Mouse (Mus musculus) v-Abl transformed pro-B cells (cell line): ENCODE data around the gene Gabpb2.

Experiments
- in situ Hi-C, 2 experiments: fragments of 400-800 bp; cut with MboI; formaldehyde crosslinking; loops; one replicate each; pipeline ENCODE4 v1.15.1; 2025; ENCODE audit not compliant: unreplicated experiment in 2 of 2

Gabpb2 gene

DNA sequence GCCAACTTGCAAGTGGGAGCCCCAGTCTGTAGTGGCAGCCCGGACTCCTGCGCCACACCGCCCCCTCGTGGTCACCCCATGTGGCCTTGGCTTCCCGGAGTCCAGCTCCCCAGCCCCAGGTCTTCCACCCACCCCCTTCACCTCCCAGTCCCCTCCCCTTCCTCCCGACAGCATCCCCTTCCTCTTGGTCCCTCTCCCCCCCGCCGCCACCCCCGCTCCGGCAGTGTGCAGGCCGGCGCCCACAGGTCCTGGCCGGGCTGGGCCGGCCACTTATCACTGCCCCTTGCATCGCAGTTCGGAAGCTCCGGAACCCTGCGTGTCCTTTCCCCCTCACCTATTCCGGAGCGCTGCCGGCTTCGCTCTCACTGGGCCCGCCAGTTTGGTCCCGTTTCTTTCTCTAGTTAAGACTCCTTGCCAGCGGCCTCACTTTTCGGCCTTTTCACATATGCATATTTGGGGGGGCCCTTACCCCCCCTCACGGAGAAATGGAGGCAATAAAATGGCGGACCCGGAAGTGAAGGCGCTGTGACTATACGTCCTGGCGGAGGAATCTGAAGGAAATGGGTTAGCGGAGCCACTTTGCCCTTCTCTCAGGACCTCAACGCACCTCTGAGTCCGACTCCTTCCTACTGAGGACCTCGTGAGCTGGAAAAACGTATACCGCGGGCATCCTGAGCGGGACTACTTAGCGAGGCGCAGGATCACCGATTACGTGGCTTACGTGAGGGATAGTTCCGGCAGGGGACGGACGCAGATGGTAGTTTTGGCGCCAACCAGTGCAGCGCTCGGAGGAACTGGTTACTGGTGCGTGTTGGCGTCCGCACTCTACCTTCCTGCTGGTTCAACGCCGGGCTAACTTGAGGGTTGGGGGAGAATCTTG is at the start of gene Gabpb2:
TSS of gene Gabpb2 (minus strand) at position 662 of the 880 bp plus-strand sequence.
- in situ Hi-C loops, result loop anchor here (5.0 kb wide), 2 partner anchors 75 to 605 kb away; partner anchors contain the start of gene Tnfaip8l2 (in 1 of the 2)

DNA sequence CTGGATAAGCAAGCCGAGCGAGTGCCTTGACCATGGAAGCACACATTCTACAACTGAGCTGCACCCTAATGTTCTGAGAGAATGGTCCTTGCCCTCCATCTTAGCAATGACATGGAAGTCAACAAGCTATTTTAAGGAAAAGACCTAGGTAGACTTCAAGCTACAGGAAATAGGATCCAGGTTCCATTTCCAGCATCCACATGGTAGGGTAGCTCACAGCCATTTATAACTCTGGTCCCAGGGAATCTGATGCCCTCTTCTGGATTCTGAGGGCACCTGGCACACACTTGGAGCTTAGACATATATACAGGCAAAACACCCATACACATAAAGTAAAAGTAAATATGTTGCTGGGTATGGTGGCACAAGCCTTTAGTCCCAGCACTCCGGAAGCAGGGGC is 48.3 kb upstream of the Gabpb2 start:
- in situ Hi-C loops, result loop anchor here (5.0 to 25.0 kb wide), 2 partner anchors 54 to 129 kb away; partner anchors contain the start of genes Lysmd1 (in 1 of the 2), Scnm1 (in 1 of the 2) and Tnfaip8l2 (in 1 of the 2)

DNA sequence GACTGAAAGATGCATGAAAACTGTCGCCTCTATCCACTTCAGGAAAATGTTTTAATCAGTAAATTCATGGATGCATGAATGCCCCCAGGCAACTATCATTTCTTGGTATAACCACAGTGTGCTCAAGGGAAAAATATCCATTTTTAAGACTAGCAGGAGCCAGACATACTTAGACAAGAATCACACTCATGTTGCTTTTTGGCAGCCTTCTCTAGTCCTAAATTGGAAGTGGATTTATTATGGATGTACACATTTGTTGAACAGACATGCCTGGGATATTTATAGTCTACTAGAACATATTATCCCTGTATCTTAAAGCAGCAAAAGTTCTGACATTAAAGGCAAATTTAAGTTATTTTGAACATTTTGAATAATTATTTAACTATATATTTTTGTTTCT is 47.0 kb upstream of the Gabpb2 start:
- in situ Hi-C loops, result loop anchor here (5.0 to 25.0 kb wide), 4 partner anchors 52 to 202 kb away; partner anchors contain the start of genes Tnfaip8l2 (in 2 of the 2), Lysmd1 (in 1 of the 2) and Scnm1 (in 1 of the 2)

DNA sequence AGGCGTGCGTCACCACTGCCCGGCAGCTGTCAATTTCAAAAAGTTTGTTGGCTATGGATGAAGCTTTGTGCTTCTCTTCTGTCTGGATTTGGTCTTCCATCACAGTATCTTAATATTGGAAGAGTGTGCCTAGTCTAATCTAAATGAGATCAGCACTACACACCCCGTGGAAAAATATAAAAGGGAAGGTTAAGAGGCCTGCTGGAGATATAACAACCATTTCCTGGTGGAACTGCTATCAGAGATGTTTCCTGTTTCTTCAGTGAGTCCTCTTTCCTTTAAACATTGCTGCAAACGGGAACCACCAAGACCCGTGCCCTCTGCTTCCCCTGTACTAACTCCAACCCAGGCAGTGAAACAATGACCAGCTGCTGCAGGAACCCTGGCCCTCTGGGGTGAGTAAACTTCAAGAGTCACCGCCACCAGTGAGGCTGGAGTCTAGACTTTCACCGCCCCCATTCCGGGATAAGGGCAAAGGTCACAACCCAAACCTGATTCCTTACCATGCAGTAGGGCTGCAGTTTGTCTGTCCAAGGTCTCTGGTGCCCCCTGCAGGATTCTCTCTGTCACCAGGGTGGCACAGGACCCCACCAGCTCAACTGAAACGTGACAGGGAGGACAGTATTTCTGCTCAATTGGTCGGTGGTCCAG is 45.5 kb upstream of the Gabpb2 start:
- in situ Hi-C loops, result loop anchor here (5.0 to 25.0 kb wide), 3 partner anchors 121 to 201 kb away; partner anchors contain the start of genes Tnfaip8l2 (in 2 of the 2), Lysmd1 (in 1 of the 2) and Scnm1 (in 1 of the 2)

DNA sequence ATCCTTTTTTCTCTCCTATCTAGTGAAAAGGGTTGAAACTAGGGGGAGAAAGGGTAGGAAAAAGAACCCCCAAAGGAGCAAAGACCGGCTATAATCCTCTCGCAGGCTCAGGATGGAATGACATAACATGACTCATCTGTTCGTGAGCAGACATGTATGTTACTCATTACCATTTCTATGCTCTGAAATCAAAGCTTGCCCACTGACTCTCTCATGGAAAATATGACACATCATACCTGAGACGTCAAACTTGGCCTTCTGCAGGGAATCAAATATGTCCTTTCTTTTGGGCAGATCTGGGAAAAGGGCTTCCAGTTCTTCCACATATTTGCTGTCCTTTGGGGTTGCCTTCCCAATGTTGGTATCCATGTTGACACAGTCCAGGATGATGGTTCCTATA is 44.3 kb upstream of the Gabpb2 start:
- in situ Hi-C loops, result loop anchor here (5.0 to 25.0 kb wide), 3 partner anchors 120 to 200 kb away; partner anchors contain the start of genes Tnfaip8l2 (in 2 of the 2), Lysmd1 (in 1 of the 2) and Scnm1 (in 1 of the 2)

DNA sequence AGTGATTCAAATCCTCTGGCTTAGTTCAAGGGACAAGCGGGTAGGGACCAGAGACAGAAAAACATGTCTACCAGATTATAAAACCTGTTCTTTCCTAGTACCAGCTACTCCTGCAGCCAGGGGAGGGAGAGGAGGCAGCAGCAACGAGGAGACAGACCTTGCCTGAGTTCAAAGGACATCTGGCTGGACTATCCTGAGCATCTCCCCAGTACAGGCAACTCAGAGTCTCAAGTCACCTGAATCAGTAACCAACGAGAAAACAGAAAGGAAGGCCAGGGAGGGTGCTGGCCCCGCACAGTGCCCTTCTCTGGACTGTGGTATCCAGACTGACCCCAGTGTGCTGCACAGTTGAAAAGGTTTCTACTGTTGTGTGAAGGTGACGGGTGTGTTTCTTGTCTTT is 39.2 kb upstream of the Gabpb2 start:
- in situ Hi-C loops, result loop anchor here in 1 of 2 experiments (25.0 kb wide), 1 partner anchor 120 kb away; the partner anchor contains the start of genes Lysmd1, Scnm1 and Tnfaip8l2

DNA sequence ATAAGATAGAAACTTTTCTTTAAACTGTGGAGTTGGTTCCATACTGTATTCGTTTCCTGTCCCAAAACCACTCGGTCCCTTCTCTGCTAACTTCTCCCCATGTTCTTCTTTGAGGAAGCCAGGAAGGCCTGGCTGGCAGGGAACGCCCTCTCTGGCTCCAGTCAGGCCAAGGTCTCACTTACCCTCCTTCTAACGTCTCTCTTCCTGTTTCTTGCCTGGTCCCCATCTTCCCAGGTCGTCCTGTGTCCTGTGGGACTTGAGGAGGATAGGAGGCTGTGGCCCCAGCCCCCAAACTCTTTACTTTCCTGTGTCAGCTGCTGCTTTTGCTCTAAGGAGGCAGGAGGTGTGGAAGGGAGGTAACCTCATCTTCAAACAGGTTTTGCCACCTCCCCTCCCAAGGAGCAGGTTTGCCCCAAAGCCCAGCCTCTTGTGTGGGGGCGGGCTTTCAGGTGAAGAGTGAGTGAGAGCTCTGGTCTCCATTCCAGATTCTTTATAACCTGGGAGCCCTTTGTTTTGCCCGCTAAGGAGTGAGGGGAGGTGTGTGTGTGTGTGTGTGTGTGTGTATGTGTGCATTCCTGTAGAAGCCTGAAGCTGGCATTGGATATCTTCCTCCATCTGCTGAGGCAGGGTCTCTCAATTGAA is 33.2 kb upstream of the Gabpb2 start, which contains the start of gene Bnipl:
TSS of gene Bnipl (minus strand) at position 411 of the 642 bp plus-strand sequence.
- in situ Hi-C loops, result loop anchor here in 1 of 2 experiments (25.0 kb wide), 1 partner anchor 114 kb away; the partner anchor contains the start of genes Lysmd1, Scnm1 and Tnfaip8l2

DNA sequence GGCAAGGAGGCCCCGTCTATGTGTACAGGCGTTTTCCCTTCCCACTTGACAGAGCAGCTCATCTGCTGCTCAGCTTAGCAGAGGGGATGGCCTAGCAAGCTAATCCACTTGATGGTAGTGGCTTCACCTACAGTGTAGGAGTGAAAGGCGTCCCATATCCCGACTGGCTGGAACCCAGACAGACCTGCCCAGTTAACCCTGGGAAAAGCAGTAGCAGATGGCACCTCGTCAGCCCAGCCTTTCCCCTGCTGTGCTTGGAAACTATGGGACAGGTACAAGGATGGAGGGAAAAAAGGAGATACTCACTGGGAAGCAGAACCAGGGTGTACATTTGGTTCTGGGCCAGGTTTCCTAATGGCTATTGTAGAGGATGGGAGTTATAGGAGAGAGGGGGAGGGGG is 32.6 kb upstream of the Gabpb2 start:
- in situ Hi-C loops, result loop anchor here in 1 of 2 experiments (25.0 kb wide), 1 partner anchor 113 kb away; the partner anchor contains the start of genes Lysmd1, Scnm1 and Tnfaip8l2

DNA sequence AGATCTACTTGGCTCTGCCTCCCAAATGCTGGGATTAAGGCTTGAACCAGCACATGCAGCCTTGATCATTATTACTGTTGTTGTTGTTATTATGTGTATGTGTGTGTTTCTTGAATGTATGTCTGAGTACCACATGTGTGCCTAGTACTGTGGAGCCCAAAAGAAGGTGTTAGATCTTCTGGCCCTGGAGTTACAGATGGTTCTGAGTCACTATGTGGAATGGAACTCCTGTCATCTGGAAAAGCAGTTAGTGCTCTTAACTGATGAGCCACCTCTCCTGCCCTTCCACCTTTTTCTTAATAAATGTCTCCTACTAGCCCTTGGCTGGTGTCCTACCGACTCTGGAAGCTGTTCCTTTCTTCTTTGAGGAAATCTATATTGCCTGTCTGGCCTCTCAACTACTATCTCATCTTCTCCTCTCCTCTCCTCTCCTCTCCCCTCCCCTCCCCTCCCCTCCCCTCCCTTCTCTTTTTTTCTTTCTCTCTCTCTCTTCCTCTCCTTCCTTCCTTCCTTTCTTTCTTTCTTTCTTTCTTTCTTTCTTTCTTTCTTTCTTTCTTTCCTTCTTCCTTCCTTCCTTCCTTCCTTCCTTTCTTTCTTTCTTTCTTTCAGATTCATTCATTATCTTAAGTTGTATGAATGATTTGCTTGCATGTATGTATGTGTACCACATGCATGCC is 30.1 kb upstream of the Gabpb2 start:
- in situ Hi-C loops, result no loop called here

DNA sequence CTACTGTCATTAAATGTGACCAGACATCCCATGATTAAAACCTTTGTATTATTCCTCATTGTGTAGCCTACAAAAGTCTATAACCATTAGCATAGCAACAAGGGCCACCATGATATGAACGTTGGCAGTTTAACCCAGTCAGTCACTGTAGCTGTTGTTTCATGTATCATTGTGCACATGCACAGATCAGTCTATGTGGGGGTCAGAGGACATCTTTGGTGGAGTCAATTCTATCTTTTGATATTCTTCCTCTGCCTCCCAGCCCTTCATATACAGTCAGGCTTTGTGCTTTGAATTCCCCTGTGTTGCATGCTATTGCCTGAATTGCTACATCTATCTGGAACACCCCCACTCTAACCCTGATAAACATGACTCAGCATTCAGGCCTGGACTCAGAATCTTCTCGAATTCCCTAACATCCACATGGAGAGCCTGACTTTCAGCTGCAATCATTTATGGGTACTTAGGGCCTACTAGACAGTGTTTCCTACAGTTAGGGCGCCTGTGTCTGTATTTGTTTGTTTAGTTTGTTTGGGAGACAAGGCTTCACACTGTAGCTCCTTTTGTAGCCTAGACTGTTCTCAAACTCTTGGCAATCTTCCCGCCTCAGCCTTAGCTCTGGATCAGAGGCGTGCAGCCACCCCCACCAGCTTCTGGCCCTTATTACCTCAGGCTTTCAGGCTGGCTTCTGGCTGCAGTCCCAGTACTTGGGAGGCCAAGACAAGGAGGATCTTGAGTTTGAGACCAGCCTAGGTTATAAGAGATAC is 28.9 kb upstream of the Gabpb2 start:
- in situ Hi-C loops, result no loop called here

DNA sequence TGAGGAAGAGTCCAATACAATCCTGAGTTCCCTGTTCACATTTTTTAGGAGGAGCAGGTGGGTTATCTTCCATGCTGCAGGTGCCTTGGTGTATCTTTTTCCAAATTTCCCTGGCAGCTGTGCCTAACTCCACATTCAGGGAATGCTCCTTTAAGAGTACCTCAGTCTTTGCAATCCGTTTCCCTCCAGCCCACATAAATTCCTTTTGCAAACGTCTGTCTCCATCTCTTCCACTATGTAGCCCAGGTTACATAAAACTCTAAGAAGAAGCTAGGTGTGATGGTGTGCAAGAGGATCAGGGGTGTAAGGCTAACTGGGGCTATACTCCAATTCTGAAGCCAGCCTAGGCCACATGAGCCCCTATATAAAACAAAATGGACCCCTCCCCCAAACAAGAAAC is 25.4 kb upstream of the Gabpb2 start:
- in situ Hi-C loops, result no loop called here

DNA sequence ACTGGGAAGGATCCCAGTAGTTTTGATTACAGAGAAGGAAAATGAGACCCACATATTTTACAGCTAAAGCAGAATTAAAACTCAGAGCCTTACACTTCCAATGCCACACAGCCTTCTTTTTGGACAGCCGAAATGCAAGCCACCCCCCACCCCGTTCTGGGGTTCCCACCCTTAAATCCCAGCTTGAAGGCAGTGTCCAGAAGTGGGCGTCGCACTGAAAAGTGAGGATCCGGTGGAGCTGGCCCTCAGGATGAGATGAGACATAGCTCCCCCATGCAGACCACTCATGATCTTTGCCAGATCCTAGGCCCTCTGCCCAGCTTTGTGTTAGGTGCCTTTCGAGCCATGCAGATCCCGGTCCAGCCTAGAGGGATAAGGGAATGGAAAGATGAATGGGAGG is 23.8 kb upstream of the Gabpb2 start, which contains the start of gene Gm128:
TSS of gene Gm128 (minus strand) at position 101 of the 400 bp plus-strand sequence.
- in situ Hi-C loops, result no loop called here

DNA sequence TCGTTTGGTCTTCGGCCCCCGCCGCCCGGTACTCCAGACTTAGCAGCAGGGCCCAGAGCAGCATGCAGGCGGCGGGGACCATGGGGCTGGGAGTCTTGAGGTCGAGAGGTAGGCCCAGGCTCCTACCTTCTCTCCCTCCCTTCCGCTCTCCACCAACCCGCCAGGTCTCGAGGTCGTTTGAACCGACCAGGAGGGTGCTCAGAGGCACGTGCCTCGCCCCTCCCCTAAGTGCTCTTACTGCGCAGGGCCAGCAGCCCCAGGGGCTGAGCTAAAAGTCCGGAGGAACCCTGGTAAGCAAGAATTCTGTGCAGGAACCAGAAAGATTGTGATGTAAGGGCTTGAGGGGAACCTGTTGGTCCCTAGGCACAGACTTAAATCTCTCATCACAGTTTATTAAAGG is 23.2 kb upstream of the Gabpb2 start:
- in situ Hi-C loops, result no loop called here

DNA sequence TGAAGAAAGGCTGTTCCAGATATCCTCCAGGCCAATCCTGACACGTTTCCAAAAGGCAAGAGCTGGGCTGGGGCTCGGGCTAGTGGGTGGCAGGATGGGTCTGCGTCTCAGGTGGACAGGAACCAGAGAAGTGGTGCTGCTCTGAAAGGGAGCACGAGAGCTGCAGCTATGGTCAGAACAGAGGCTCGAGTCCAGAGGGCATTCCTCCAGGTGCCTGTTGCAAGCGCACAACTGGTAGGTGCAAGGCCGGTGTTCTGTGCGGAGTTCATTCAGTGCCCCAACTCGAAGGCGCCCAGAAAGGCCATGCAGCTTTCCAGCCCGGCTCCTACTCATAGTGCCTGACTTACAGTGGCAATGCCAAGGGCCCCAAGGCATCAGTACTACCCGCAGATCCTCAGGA is 22.3 kb upstream of the Gabpb2 start:
- in situ Hi-C loops, result no loop called here

DNA sequence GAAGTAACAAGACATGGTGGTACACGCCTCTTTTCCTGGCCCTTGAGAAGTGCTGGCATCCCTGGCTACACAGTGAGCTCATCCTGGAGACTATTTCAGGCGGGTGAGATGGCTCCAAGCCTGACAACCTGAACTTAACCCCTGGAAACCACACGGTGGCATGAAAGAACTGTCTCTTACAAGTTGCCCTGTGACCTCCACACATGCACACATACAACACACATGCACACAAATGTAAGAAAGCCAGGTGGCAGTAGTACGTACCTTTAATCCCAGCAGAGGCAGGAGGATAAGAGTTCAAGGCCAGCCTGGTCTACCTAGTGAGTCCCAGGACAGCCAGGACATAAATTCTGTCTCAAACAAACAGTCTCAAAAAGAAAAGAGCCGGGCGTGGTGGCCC is 21.3 kb upstream of the Gabpb2 start:
- in situ Hi-C loops, result no loop called here

DNA sequence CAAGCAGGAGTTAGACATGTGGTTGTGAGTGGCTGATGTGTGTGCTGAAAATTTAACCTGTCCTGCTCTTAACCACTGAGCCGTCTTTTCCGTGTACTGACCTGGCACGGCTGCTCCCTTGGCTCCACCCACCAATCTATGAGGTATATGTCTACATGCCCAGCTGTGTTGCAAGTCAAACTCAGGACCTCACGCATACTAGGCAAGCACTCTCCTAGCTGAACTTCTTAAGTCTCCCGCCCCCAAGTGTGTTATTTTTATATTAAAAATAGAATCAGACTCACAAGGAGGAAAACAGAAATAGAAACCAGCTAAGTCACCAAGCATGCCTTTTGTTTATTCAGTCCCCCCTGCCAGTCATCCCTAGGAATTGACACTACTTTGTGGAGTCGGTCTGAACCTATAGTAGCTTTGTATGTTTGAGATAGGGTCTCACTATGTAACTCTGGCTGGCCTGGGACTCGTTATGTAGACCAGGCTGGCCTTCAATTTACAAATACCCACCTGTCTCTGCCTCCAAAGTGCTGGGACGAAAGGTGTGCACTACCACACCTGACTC is 19.9 kb upstream of the Gabpb2 start:
- in situ Hi-C loops, result no loop called here

DNA sequence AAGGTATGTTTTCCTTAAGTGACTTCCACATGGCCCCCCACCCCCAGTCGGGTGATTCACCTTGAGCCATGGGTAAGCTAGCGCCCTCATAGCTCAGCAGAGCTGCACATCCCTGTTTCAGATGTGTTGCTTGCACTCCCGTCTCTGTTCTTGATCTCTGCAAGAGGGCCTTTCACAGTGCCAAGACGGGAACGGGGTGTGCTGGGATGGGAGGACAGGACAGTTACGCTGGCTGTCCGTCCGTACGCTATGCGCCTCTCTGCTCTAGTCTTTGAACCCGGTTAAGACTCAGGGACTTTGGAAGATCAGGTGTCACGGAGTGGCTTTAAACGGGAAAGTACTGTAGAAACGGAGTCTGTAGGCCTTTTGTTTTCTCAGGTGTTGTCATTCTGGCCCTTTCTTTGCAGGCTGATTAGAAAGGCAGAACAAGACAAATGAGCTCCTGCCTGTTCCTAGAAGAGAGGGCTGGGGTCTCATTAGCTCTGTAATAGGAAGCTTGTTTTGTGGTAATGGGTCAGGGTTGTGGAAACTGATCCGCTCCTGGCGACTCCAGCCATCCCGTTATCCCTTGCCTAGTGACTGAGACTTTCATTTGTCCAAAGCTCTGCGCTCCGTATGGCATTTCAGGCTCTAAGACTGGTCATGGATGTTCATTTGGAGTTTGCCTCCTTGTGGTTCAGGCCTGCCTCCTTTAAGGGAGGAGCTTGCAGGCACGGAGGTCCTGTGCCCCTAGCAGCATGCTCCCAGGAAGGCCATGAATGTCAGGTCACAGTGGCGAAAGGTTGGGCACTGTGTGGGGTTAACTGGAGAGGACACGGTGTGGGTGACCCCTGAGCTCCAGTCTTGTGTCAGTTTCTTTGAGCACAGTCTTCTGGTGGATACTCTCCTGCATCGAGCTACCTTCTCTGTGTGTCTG is 17.9 kb upstream of the Gabpb2 start:
- in situ Hi-C loops, result no loop called here
